Mouse (Mus musculus) megakaryocyte, embryonic 14.5 days (primary cell): ENCODE measurements around the gene Pigf. TPM values are rescaled to one million over a fixed set of nuclear protein-coding genes. Genes with fewer than 3 reads are reported as not detected.
A peak's percentile ranks its signal among the peaks of the same experiment; 100 is the strongest.

Experiments used
- H3K27me3 ChIP-seq: replicated peaks from 2 replicates; pipeline ENCODE3; 2012; ENCODE audit warnings: inconsistent platforms
- H3K36me3 ChIP-seq: replicated peaks from 2 replicates; pipeline ENCODE3; 2012; ENCODE audit warnings: low read length, inconsistent platforms, mixed read lengths
- H3K4me1 ChIP-seq: 2 replicates; pipeline ENCODE4 v1.6.1; 2012; ENCODE audit warnings: inconsistent platforms
- H3K4me3 ChIP-seq: replicated peaks from 2 replicates; pipeline ENCODE3; 2012; ENCODE audit warnings: moderate library complexity, mild to moderate bottlenecking, inconsistent platforms
- H3K9me3 ChIP-seq: 2 replicates; pipeline ENCODE4 v1.6.1; 2012; ENCODE audit warnings: inconsistent platforms
- FLI1 ChIP-seq: IDR thresholded peaks from 2 replicates; pipeline ENCODE4 v1.6.1; 2012; ENCODE audit warnings: low read length, inconsistent platforms, mixed read lengths
- GATA1 ChIP-seq: IDR thresholded peaks from 3 replicates; pipeline ENCODE4 v1.6.1; 2012; ENCODE audit warnings: mixed read lengths, low read length, inconsistent platforms, borderline replicate concordance
- polyA plus RNA-seq: library from polyadenylated mRNA; stranded (reverse); fragments of >175 nt; gene quantifications from 2 replicates; pipeline ENCODE4 v1.2.3, GENCODE M21; 2012; ENCODE audit warnings: low replicate concordance; ENCODE audit not compliant: insufficient read depth

Gene Pigf
- polyA plus RNA-seq, 1 experiment = 4.8 TPM

- no peaks in the 10 kb centered on the region for H3K9me3 ChIP-seq
- no peak for TF ChIP-seq GATA1
- TF ChIP-seq FLI1 = no peak
- no peak overlapping the region for H3K4me3 ChIP-seq
- H3K27me3 ChIP-seq = peaks cover 51% of the 10 kb centered on the region
- no peaks in the 10 kb centered on the region for H3K36me3 ChIP-seq
- peaks cover 23% of the 10 kb centered on the region for H3K4me1 ChIP-seq
Observed at GRCm38 (mm10) chr17:86969582-86969981, 55.6 kb downstream of the Pigf start.

GRCm38 (mm10) chr17:86968581-86968980 lies 56.6 kb downstream of the Pigf start:
- peaks cover 33% of the 10 kb centered on the region for H3K4me1 ChIP-seq
- H3K36me3 ChIP-seq = no peaks in the 10 kb centered on the region

GRCm38 (mm10) chr17:86967536-86968525 lies 57.4 kb downstream of the Pigf start:
- H3K36me3 ChIP-seq = no peaks in the 10 kb centered on the region
- TF ChIP-seq GATA1 (no peak), FLI1 (no peak)
- no peak overlapping the region for H3K4me3 ChIP-seq
- no peaks in the 10 kb centered on the region for H3K9me3 ChIP-seq
- H3K27me3 ChIP-seq = peaks cover 66% of the 10 kb centered on the region
- H3K4me1 ChIP-seq = peaks cover 37% of the 10 kb centered on the region

More at GRCm38 (mm10) chr17:86968581-86968980, 56.6 kb downstream of the Pigf start:
- TF ChIP-seq FLI1 (no peak), GATA1 (no peak)
- Histone ChIP-seq H3K27me3 (peaks cover 60% of the 10 kb centered on the region), H3K4me3 (no peak overlapping the region), H3K9me3 (no peaks in the 10 kb centered on the region)

- H3K4me1 ChIP-seq = peaks cover 41% of the 10 kb centered on the region
Observed at GRCm38 (mm10) chr17:86967048-86967447, 58.2 kb downstream of the Pigf start.

GRCm38 (mm10) chr17:86966040-86966439 lies 59.2 kb downstream of the Pigf start:
- Histone ChIP-seq H3K27me3 (peaks cover 75% of the 10 kb centered on the region), H3K9me3 (no peaks in the 10 kb centered on the region), H3K36me3 (no peaks in the 10 kb centered on the region), H3K4me3 (no peak overlapping the region), H3K4me1 (peaks cover 43% of the 10 kb centered on the region)
- TF ChIP-seq FLI1 (no peak), GATA1 (no peak)

More at GRCm38 (mm10) chr17:86967048-86967447, 58.2 kb downstream of the Pigf start:
- TF ChIP-seq FLI1 = no peak
- TF ChIP-seq GATA1 = no peak
- no peak overlapping the region for H3K4me3 ChIP-seq
- H3K27me3 ChIP-seq = peaks cover 68% of the 10 kb centered on the region
- H3K9me3 ChIP-seq = no peaks in the 10 kb centered on the region
- H3K36me3 ChIP-seq = no peaks in the 10 kb centered on the region

- TF ChIP-seq FLI1 = no peak
- no peak for TF ChIP-seq GATA1
- Histone ChIP-seq H3K27me3 (peaks cover 76% of the 10 kb centered on the region), H3K4me1 (peaks cover 34% of the 10 kb centered on the region), H3K9me3 (no peaks in the 10 kb centered on the region), H3K4me3 (no peak overlapping the region), H3K36me3 (no peaks in the 10 kb centered on the region)
Observed at GRCm38 (mm10) chr17:86965121-86965520, 60.1 kb downstream of the Pigf start.

- H3K4me1 ChIP-seq = peaks cover 29% of the 10 kb centered on the region
- no peak for TF ChIP-seq FLI1
- no peak for TF ChIP-seq GATA1
- H3K36me3 ChIP-seq = no peaks in the 10 kb centered on the region
- H3K27me3 ChIP-seq = peaks cover 76% of the 10 kb centered on the region
- H3K9me3 ChIP-seq = no peaks in the 10 kb centered on the region
- H3K4me3 ChIP-seq = peak overlapping the region; percentile 78
Observed at GRCm38 (mm10) chr17:86964502-86964901, 60.7 kb downstream of the Pigf start.

- peak overlapping the region; percentile 93 for H3K4me3 ChIP-seq
- H3K4me1 ChIP-seq = peaks cover 29% of the 10 kb centered on the region
- H3K9me3 ChIP-seq = no peaks in the 10 kb centered on the region
- TF ChIP-seq FLI1 = no peak
- TF ChIP-seq GATA1 = no peak
- peaks cover 79% of the 10 kb centered on the region for H3K27me3 ChIP-seq
- H3K36me3 ChIP-seq = no peaks in the 10 kb centered on the region
Observed at GRCm38 (mm10) chr17:86964041-86964440, 61.2 kb downstream of the Pigf start.

- Histone ChIP-seq H3K4me3 (peak overlapping the region; percentile 93), H3K36me3 (no peaks in the 10 kb centered on the region), H3K4me1 (peaks cover 29% of the 10 kb centered on the region), H3K27me3 (peaks cover 79% of the 10 kb centered on the region), H3K9me3 (no peaks in the 10 kb centered on the region)
- TF ChIP-seq GATA1 (no peak), FLI1 (no peak)
Observed at GRCm38 (mm10) chr17:86963586-86963902, 61.7 kb downstream of the Pigf start.

- Histone ChIP-seq H3K4me1 (peaks cover 30% of the 10 kb centered on the region), H3K27me3 (peaks cover 76% of the 10 kb centered on the region), H3K4me3 (peak within 1 kb of the TSS; percentile 93), H3K36me3 (no peaks in the 10 kb centered on the region), H3K9me3 (no peaks in the 10 kb centered on the region)
- TF ChIP-seq FLI1 = no peak
- no peak for TF ChIP-seq GATA1
Observed at GRCm38 (mm10) chr17:86962894-86963585, 62.2 kb downstream of the Pigf start, which contains the start of gene Rhoq. TSS of gene Rhoq (plus strand) at chr17:86963082.
